10 mouse cellular contexts compared by ENCODE assay signal in the genomic region with DNA sequence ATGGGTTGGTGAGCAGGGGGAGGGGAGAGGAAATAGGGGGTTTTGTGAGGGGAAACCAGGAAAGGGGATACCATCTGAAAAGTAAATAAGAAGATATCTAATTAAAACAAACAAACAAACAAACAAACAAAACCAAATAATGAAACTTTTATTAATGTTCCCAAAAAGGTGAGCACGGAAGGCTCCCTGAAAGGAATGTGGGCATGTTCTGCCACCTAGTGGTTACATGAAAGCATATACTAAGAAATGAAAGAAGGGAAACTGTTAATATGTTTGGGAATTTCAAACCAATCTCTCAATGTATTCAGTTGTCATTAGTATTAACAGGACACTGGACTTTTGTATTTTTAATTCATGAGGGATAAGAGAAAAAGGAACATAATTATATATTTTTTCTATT. TPM values are rescaled to one million over a fixed set of nuclear protein-coding genes. Genes with fewer than 3 reads are reported as not detected.
DNase-seq lines count a peak whose midpoint lies in the region; ATAC-seq and TF ChIP-seq lines count a peak whose summit lies in the region.
"Had no signal": no experiment of that assay in that cellular context is flagged by ENCODE, and none has a peak within 500 bp of the region (broad histone marks: within the 10 kb centered on the region; RNA-seq: fewer than 3 reads in every experiment).

No protein-coding gene starts in this region.

- H3K4me1 ChIP-seq in hindbrain, postnatal 0 days (ENCODE audit: insufficient read depth, low read length) = no peaks in the 10 kb centered on the region
- no peaks in the 10 kb centered on the region for H3K4me1 ChIP-seq in hindbrain, embryonic 16.5 days (ENCODE audit: control insufficient read depth, insufficient read depth, low read depth, low read length)
- H3K4me1 ChIP-seq in heart, embryonic 11.5 days (ENCODE audit: control insufficient read depth, insufficient read depth, low read length) = no peaks in the 10 kb centered on the region
- H3K4me1 ChIP-seq: embryonic facial prominence, embryonic 15.5 days had no signal

- H3K27me3 ChIP-seq in hindbrain, postnatal 0 days (ENCODE audit: insufficient read depth, low read length) = no peaks in the 10 kb centered on the region
- H3K27me3 ChIP-seq in hindbrain, embryonic 16.5 days (replicated peaks; ENCODE audit: control insufficient read depth, insufficient read depth, low read length) = no peaks in the 10 kb centered on the region
- H3K27me3 ChIP-seq in heart, embryonic 11.5 days (ENCODE audit: control insufficient read depth, insufficient read depth, low read length) = no peaks in the 10 kb centered on the region
- H3K27me3 ChIP-seq: embryonic facial prominence, embryonic 15.5 days had no signal

- TF ChIP-seq CTCF in hindbrain, postnatal 0 days (IDR thresholded peaks at IDR 0.05; ENCODE audit: low read depth) = peak; percentile 86

- H3K4me2 ChIP-seq in hindbrain, postnatal 0 days (ENCODE audit: low read depth, low read length) = no peak overlapping the region
- no peak overlapping the region for H3K4me2 ChIP-seq in hindbrain, embryonic 16.5 days (ENCODE audit: low read length)
- H3K4me2 ChIP-seq in heart, embryonic 11.5 days = peak overlapping the region; percentile 22; the same call in 1 of the 2 replicates
- H3K4me2 ChIP-seq: embryonic facial prominence, embryonic 15.5 days had no signal

- no peak overlapping the region for H3K4me3 ChIP-seq in hindbrain, postnatal 0 days (ENCODE audit: low read length)
- H3K4me3 ChIP-seq in hindbrain, embryonic 16.5 days (ENCODE audit: low read length) = no peak overlapping the region
- no peak overlapping the region for H3K4me3 ChIP-seq in heart, embryonic 11.5 days (ENCODE audit: low read depth, low read length)
- H3K4me3 ChIP-seq: embryonic facial prominence, embryonic 15.5 days had no signal

- H3K9me3 ChIP-seq in hindbrain, postnatal 0 days (ENCODE audit: low read length) = no peaks in the 10 kb centered on the region
- no peaks in the 10 kb centered on the region for H3K9me3 ChIP-seq in hindbrain, embryonic 16.5 days (ENCODE audit: control insufficient read depth, low read length)
- no peaks in the 10 kb centered on the region for H3K9me3 ChIP-seq in heart, embryonic 11.5 days (replicated peaks; ENCODE audit: control insufficient read depth, low read length)
- H3K9me3 ChIP-seq: embryonic facial prominence, embryonic 15.5 days had no signal

- peak; percentile 73 for DNase-seq in hindbrain, postnatal 0 days (ENCODE audit: low spot score)
- DNase-seq in A20 (ENCODE audit: low read depth, low spot score) = peak; percentile 29
- peak; percentile 12 for DNase-seq in Muller cell, postnatal 12 days (ENCODE audit: inconsistent ontology term)
- DNase-seq in urinary bladder, postnatal 36 days (ENCODE audit: low spot score in 2 of 2) = no peak
- no peak for DNase-seq in right cerebral cortex, postnatal 14 days

- ATAC-seq in hindbrain, postnatal 0 days = no peak
- ATAC-seq in hindbrain, embryonic 16.5 days = no peak
- ATAC-seq in heart, embryonic 11.5 days (replicated peaks; ENCODE audit: insufficient number of reproducible peaks, low FRiP score, low TSS enrichment) = no peak
- peak; percentile 54; the same call in 1 of the 2 replicates for ATAC-seq in megakaryocyte, adult 5-6 weeks (ENCODE audit: poor library complexity, severe bottlenecking)

- H3K27ac ChIP-seq in hindbrain, postnatal 0 days = no peak overlapping the region
- no peak overlapping the region for H3K27ac ChIP-seq in hindbrain, embryonic 16.5 days (ENCODE audit: low read depth, low read length)
- H3K27ac ChIP-seq in heart, embryonic 11.5 days (ENCODE audit: low read depth, low read length) = no peak overlapping the region
- H3K27ac ChIP-seq: embryonic facial prominence, embryonic 15.5 days; macrophage had no signal

- 0% methylated on average over 1 of the region's 1 CpGs for WGBS in hindbrain, postnatal 0 days
- WGBS in hindbrain, embryonic 16.5 days = 3% methylated on average over 1 of the region's 1 CpGs
- WGBS in heart, embryonic 11.5 days (ENCODE audit: insufficient replicate concordance) = 9% methylated on average over 1 of the region's 1 CpGs

- no peaks in the 10 kb centered on the region for H3K36me3 ChIP-seq in hindbrain, postnatal 0 days (ENCODE audit: insufficient read depth, low read length)
- H3K36me3 ChIP-seq in hindbrain, embryonic 16.5 days (ENCODE audit: control insufficient read depth, insufficient read depth, low read length) = no peaks in the 10 kb centered on the region
- H3K36me3 ChIP-seq in heart, embryonic 11.5 days (ENCODE audit: control insufficient read depth, insufficient read depth, low read length) = no peaks in the 10 kb centered on the region
- H3K36me3 ChIP-seq: embryonic facial prominence, embryonic 15.5 days had no signal

- H3K9ac ChIP-seq in hindbrain, postnatal 0 days (replicated peaks; ENCODE audit: low read length) = no peak overlapping the region
- H3K9ac ChIP-seq in hindbrain, embryonic 16.5 days (ENCODE audit: low read depth, low read length) = no peak overlapping the region
- H3K9ac ChIP-seq in heart, embryonic 11.5 days (ENCODE audit: low read depth, low read length) = no peak overlapping the region
- H3K9ac ChIP-seq: embryonic facial prominence, embryonic 15.5 days had no signal

RNA-seq across cellular contexts. Expression of a gene that starts 10.3 kb away (rescaled TPM):
- 4.8 and 5.1 TPM in 2 replicates for total RNA-seq in hindbrain, postnatal 0 days (2014; rRNA removed)
- 3.8 and 4.7 TPM in 2 replicates for polyA plus RNA-seq in hindbrain, postnatal 0 days (2015; fragmentation: Nextera tagmentation; extraction: Ambion mirVana)
- polyA plus RNA-seq in hindbrain, embryonic 16.5 days (2015; fragmentation: Nextera tagmentation; extraction: Ambion mirVana) = 4.2 TPM in 2 replicates
- polyA plus RNA-seq in heart, embryonic 11.5 days (2014; fragmentation: Nextera tagmentation; extraction: Ambion mirVana) = 0.87 and 0.94 TPM in 2 replicates
- total RNA-seq in megakaryocyte, adult 5-6 weeks (2015) = 0.25 and 0.41 TPM in 2 replicates
- total RNA-seq in megakaryocyte, adult 5-6 weeks (2017) = not detected in 2 replicates

RNA-seq across cellular contexts. Expression of a gene that starts 31.3 kb away (rescaled TPM):
- total RNA-seq in hindbrain, postnatal 0 days (2014; rRNA removed) = 21.7 and 21.8 TPM in 2 replicates
- polyA plus RNA-seq in hindbrain, postnatal 0 days (2015; fragmentation: Nextera tagmentation; extraction: Ambion mirVana) = 4.6 and 4.8 TPM in 2 replicates
- 5.9 and 7.4 TPM in 2 replicates for polyA plus RNA-seq in hindbrain, embryonic 16.5 days (2015; fragmentation: Nextera tagmentation; extraction: Ambion mirVana)
- 38.2 and 39.2 TPM in 2 replicates for polyA plus RNA-seq in heart, embryonic 11.5 days (2014; fragmentation: Nextera tagmentation; extraction: Ambion mirVana)
- total RNA-seq in megakaryocyte, adult 5-6 weeks (2015) = 0.89 and 1.3 TPM in 2 replicates
- 1.3 and 1.7 TPM in 2 replicates for total RNA-seq in megakaryocyte, adult 5-6 weeks (2017)

Comparison
In these comparisons a context has a peak if more than half of its experiments do, and no peak if none do; other contexts are left out.
1. DNase-seq: peak in hindbrain, postnatal 0 days (single experiment), A20 (single experiment) and Muller cell, postnatal 12 days (single experiment); none in urinary bladder, postnatal 36 days (0 of 2) and right cerebral cortex, postnatal 14 days (single experiment).